Mouse (Mus musculus): ENCODE measurements around the gene Msantd3. TPM values are rescaled to one million over a fixed set of nuclear protein-coding genes. Genes with fewer than 3 reads are reported as not detected.

The Msantd3 gene
- polyA plus RNA-seq, 1 experiment, result 24.5 TPM

DNA sequence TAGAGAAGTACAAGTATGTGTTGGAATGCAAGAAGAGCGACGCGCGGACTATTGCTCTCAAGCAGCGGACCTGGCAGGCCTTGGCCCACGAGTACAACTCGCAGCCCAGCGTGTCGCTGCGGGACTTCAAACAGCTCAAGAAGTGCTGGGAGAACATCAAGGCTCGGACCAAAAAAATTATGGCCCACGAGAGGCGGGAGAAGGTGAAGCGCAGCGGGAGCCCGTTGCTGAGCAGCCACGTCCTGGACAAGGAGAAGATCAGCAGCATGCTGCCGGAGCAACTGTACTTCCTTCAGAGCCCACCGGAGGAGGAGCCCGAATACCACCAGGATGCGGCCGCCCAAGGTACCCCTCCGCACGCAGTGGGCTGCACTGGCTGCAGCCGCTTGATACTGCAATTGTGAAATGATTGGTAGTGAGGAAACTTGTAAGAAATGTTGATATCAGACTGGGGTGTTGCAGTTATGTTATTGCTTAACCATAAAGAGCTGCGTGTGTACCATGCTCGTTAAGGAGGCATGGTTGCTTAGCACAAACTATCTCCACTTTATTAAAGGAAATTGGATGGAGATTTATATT lies 12.8 kb downstream of the Msantd3 start:
- Histone ChIP-seq H3K4me2 (ENCODE audit: low read depth) (no peak overlapping the region), H3K36me3 (ENCODE audit: control insufficient read depth, insufficient read depth) (peaks cover 11% of the 10 kb centered on the region), H3K4me3 (no peak overlapping the region), H3K27me3 (ENCODE audit: control insufficient read depth, insufficient read depth, insufficient read length) (no peaks in the 10 kb centered on the region), H3ac (ENCODE audit: control insufficient read depth, insufficient read length) (no peak overlapping the region), H3K79me2 (ENCODE audit: control insufficient read depth, insufficient read depth) (peaks cover 50% of the 10 kb centered on the region)
- TF ChIP-seq TCF12 (IDR thresholded peaks at IDR 0.05; ENCODE audit: insufficient read depth, poor library complexity, severe bottlenecking) (no peak), SRF (IDR thresholded peaks at IDR 0.05; ENCODE audit: control insufficient read depth, insufficient read length, low read depth) (no peak), USF1 (IDR thresholded peaks at IDR 0.05; ENCODE audit: low read depth) (no peak), CEBPB (IDR thresholded peaks at IDR 0.05; ENCODE audit: insufficient read depth, poor library complexity, severe bottlenecking) (no peak), POLR2AphosphoS2 (IDR thresholded peaks at IDR 0.05; ENCODE audit: insufficient read length, low read depth) (no peak), TCF3 (IDR thresholded peaks at IDR 0.05; ENCODE audit: insufficient read length, low read depth) (no peak), POLR2A (IDR thresholded peaks at IDR 0.05; ENCODE audit: insufficient read length, low read depth) (no peak), MYOD1 (IDR thresholded peaks at IDR 0.05; ENCODE audit: control insufficient read depth in 1 of 3, insufficient read length in 2 of 3, low read depth in 2 of 3) (no peak), REST (IDR thresholded peaks at IDR 0.05; ENCODE audit: insufficient read depth, insufficient read length) (no peak), MAX (IDR thresholded peaks at IDR 0.05; ENCODE audit: low read depth) (no peak), E2F4 (IDR thresholded peaks at IDR 0.05; ENCODE audit: insufficient read depth) (no peak), MYOG (IDR thresholded peaks at IDR 0.05; ENCODE audit: control insufficient read depth in 1 of 3, insufficient read depth in 1 of 3, insufficient read length in 2 of 3, low read depth in 2 of 3) (no peak)

DNA sequence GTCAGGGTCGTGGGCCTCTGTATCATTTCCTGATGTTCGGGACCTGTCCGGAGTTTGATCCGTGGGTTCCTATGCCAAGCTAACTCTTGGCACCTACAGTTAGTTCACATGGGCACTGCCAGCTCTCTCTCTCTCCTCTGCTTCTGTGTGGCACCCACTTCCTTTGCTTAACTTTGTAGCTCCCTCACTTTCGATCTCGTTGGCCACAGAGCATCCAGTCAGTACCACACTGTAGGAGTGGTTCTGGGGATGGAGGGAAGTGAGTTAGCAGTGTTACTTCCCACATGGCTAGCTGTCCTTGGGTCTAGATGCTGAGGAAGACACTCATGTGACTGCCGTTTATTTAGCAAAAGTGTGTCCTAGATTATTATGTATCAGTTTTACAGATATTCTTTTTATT lies 14.4 kb downstream of the Msantd3 start:
- peaks cover 12% of the 10 kb centered on the region for H3K36me3 ChIP-seq (ENCODE audit: control insufficient read depth, insufficient read depth)
- H3K4me2 ChIP-seq (ENCODE audit: low read depth), result no peak overlapping the region
- peaks cover 43% of the 10 kb centered on the region for H3K79me2 ChIP-seq (ENCODE audit: control insufficient read depth, insufficient read depth)
- no peak overlapping the region for H3ac ChIP-seq (ENCODE audit: control insufficient read depth, insufficient read length)
- no peak for TF ChIP-seq MAX (IDR thresholded peaks at IDR 0.05; ENCODE audit: low read depth)
- no peak for TF ChIP-seq CEBPB (IDR thresholded peaks at IDR 0.05; ENCODE audit: insufficient read depth, poor library complexity, severe bottlenecking)
- no peak for TF ChIP-seq MYOD1 (IDR thresholded peaks at IDR 0.05; ENCODE audit: control insufficient read depth in 1 of 3, insufficient read length in 2 of 3, low read depth in 2 of 3)
- no peak for TF ChIP-seq MYOG (IDR thresholded peaks at IDR 0.05; ENCODE audit: control insufficient read depth in 1 of 3, insufficient read depth in 1 of 3, insufficient read length in 2 of 3, low read depth in 2 of 3)
- no peak for TF ChIP-seq POLR2A (IDR thresholded peaks at IDR 0.05; ENCODE audit: insufficient read length, low read depth)
- no peak for TF ChIP-seq TCF12 (IDR thresholded peaks at IDR 0.05; ENCODE audit: insufficient read depth, poor library complexity, severe bottlenecking)
- no peak for TF ChIP-seq USF1 (IDR thresholded peaks at IDR 0.05; ENCODE audit: low read depth)
- no peak for TF ChIP-seq E2F4 (IDR thresholded peaks at IDR 0.05; ENCODE audit: insufficient read depth)
- no peak for TF ChIP-seq TCF3 (IDR thresholded peaks at IDR 0.05; ENCODE audit: insufficient read length, low read depth)
- no peak for TF ChIP-seq REST (IDR thresholded peaks at IDR 0.05; ENCODE audit: insufficient read depth, insufficient read length)
- no peak for TF ChIP-seq SRF (IDR thresholded peaks at IDR 0.05; ENCODE audit: control insufficient read depth, insufficient read length, low read depth)
- TF ChIP-seq POLR2AphosphoS2 (IDR thresholded peaks at IDR 0.05; ENCODE audit: insufficient read length, low read depth), result no peak
- no peaks in the 10 kb centered on the region for H3K27me3 ChIP-seq (ENCODE audit: control insufficient read depth, insufficient read depth, insufficient read length)
- H3K4me3 ChIP-seq, result no peak overlapping the region

DNA sequence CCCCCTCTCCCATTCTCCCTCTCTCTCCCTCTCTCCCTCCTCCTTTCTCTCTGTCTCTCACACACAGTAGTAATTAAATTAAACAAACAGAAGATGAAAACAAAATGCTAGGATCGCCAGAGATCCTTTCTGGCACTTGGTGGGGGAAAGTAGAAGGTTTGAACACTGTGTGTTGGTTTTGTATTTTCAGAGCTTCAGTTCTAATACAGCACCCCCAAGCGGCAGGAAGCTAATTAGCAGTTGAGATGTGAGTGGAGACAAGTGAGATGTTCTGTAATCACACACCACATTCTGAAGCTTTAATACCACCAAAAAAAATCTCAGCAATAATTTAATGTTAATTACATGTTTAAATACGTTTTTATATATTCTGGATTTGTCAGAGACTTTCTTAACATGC lies 16.0 kb downstream of the Msantd3 start:
- no peak overlapping the region for H3ac ChIP-seq (ENCODE audit: control insufficient read depth, insufficient read length)
- H3K79me2 ChIP-seq (ENCODE audit: control insufficient read depth, insufficient read depth), result peaks cover 32% of the 10 kb centered on the region
- peaks cover 12% of the 10 kb centered on the region for H3K36me3 ChIP-seq (ENCODE audit: control insufficient read depth, insufficient read depth)
- H3K4me3 ChIP-seq, result no peak overlapping the region
- TF ChIP-seq MAX (IDR thresholded peaks at IDR 0.05; ENCODE audit: low read depth) (no peak), MYOD1 (IDR thresholded peaks at IDR 0.05; ENCODE audit: control insufficient read depth in 1 of 3, insufficient read length in 2 of 3, low read depth in 2 of 3) (no peak), E2F4 (IDR thresholded peaks at IDR 0.05; ENCODE audit: insufficient read depth) (no peak), CEBPB (IDR thresholded peaks at IDR 0.05; ENCODE audit: insufficient read depth, poor library complexity, severe bottlenecking) (no peak), USF1 (IDR thresholded peaks at IDR 0.05; ENCODE audit: low read depth) (no peak), REST (IDR thresholded peaks at IDR 0.05; ENCODE audit: insufficient read depth, insufficient read length) (no peak), MYOG (IDR thresholded peaks at IDR 0.05; ENCODE audit: control insufficient read depth in 1 of 3, insufficient read depth in 1 of 3, insufficient read length in 2 of 3, low read depth in 2 of 3) (no peak), TCF12 (IDR thresholded peaks at IDR 0.05; ENCODE audit: insufficient read depth, poor library complexity, severe bottlenecking) (no peak), POLR2AphosphoS2 (IDR thresholded peaks at IDR 0.05; ENCODE audit: insufficient read length, low read depth) (no peak), TCF3 (IDR thresholded peaks at IDR 0.05; ENCODE audit: insufficient read length, low read depth) (no peak), SRF (IDR thresholded peaks at IDR 0.05; ENCODE audit: control insufficient read depth, insufficient read length, low read depth) (no peak), POLR2A (IDR thresholded peaks at IDR 0.05; ENCODE audit: insufficient read length, low read depth) (no peak)
- H3K27me3 ChIP-seq (ENCODE audit: control insufficient read depth, insufficient read depth, insufficient read length), result no peaks in the 10 kb centered on the region
- no peak overlapping the region for H3K4me2 ChIP-seq (ENCODE audit: low read depth)

DNA sequence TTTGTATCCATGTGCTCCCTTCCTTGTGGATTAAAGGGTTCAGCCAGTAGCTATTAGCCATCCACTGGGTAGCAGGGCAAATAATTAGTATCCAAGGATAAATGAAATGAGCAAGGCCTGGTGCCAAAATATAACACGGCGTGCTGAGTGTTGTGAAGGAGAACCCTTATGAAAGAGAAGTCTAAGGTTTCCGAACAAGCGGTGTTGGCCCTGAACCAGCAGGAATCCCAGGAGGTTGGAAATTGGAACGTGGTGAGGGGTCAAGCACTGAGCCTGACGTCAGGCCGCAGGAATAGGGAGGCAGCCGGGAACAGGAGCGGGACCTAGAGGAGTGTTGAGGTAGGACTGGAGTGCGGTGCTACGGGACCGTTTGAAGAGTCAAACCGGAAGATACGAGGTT lies 19.9 kb downstream of the Msantd3 start:
- H3ac ChIP-seq (ENCODE audit: control insufficient read depth, insufficient read length), result no peak overlapping the region
- H3K27me3 ChIP-seq (ENCODE audit: control insufficient read depth, insufficient read depth, insufficient read length), result no peaks in the 10 kb centered on the region
- peaks cover 14% of the 10 kb centered on the region for H3K36me3 ChIP-seq (ENCODE audit: control insufficient read depth, insufficient read depth)
- H3K79me2 ChIP-seq (ENCODE audit: control insufficient read depth, insufficient read depth), result peaks cover 21% of the 10 kb centered on the region
- TF ChIP-seq TCF12 (IDR thresholded peaks at IDR 0.05; ENCODE audit: insufficient read depth, poor library complexity, severe bottlenecking), result no peak
- no peak for TF ChIP-seq TCF3 (IDR thresholded peaks at IDR 0.05; ENCODE audit: insufficient read length, low read depth)
- TF ChIP-seq MAX (IDR thresholded peaks at IDR 0.05; ENCODE audit: low read depth), result no peak
- TF ChIP-seq REST (IDR thresholded peaks at IDR 0.05; ENCODE audit: insufficient read depth, insufficient read length), result no peak
- no peak for TF ChIP-seq MYOG (IDR thresholded peaks at IDR 0.05; ENCODE audit: control insufficient read depth in 1 of 3, insufficient read depth in 1 of 3, insufficient read length in 2 of 3, low read depth in 2 of 3)
- no peak for TF ChIP-seq POLR2A (IDR thresholded peaks at IDR 0.05; ENCODE audit: insufficient read length, low read depth)
- no peak for TF ChIP-seq CEBPB (IDR thresholded peaks at IDR 0.05; ENCODE audit: insufficient read depth, poor library complexity, severe bottlenecking)
- no peak for TF ChIP-seq POLR2AphosphoS2 (IDR thresholded peaks at IDR 0.05; ENCODE audit: insufficient read length, low read depth)
- TF ChIP-seq USF1 (IDR thresholded peaks at IDR 0.05; ENCODE audit: low read depth), result no peak
- TF ChIP-seq MYOD1 (IDR thresholded peaks at IDR 0.05; ENCODE audit: control insufficient read depth in 1 of 3, insufficient read length in 2 of 3, low read depth in 2 of 3), result no peak
- no peak for TF ChIP-seq SRF (IDR thresholded peaks at IDR 0.05; ENCODE audit: control insufficient read depth, insufficient read length, low read depth)
- no peak for TF ChIP-seq E2F4 (IDR thresholded peaks at IDR 0.05; ENCODE audit: insufficient read depth)
- H3K4me3 ChIP-seq, result no peak overlapping the region
- no peak overlapping the region for H3K4me2 ChIP-seq (ENCODE audit: low read depth)

Data from myocyte (in vitro differentiated cells).